ENCODE assay signal across 14 mouse cellular contexts in genomic region chr4:149683875-149684274, GRCm38 (mm10).
"Had no signal": no experiment of that assay in that cellular context is flagged by ENCODE, and none has a peak within 500 bp of the region (broad histone marks: within the 10 kb centered on the region; RNA-seq: fewer than 3 reads in every experiment).

No protein-coding gene starts in this region.

- H3K36me3 ChIP-seq: limb, embryonic 12.5 days; liver, embryonic 13.5 days; lung, embryonic 15.5 days; midbrain, embryonic 15.5 days; neural tube, embryonic 12.5 days had no signal

- H3K27me3 ChIP-seq: limb, embryonic 12.5 days; liver, embryonic 13.5 days; midbrain, embryonic 15.5 days; neural tube, embryonic 12.5 days had no signal

- H3K4me3 ChIP-seq: layer of hippocampus, adult 2 months; limb, embryonic 12.5 days; liver, embryonic 13.5 days; lung, embryonic 15.5 days; midbrain, embryonic 15.5 days; neural tube, embryonic 12.5 days had no signal

- H3K9ac ChIP-seq: limb, embryonic 12.5 days; liver, embryonic 13.5 days; liver, postnatal 0 days; lung, embryonic 15.5 days; midbrain, embryonic 15.5 days; neural tube, embryonic 12.5 days had no signal

- ATAC-seq: liver, postnatal 0 days; midbrain, embryonic 15.5 days had no signal

- H3K9me3 ChIP-seq: limb, embryonic 12.5 days; liver, embryonic 13.5 days; lung, embryonic 15.5 days; midbrain, embryonic 15.5 days; neural tube, embryonic 12.5 days had no signal

- H3K4me1 ChIP-seq: liver, embryonic 13.5 days; lung, embryonic 15.5 days; midbrain, embryonic 15.5 days; neural tube, embryonic 12.5 days had no signal

- DNase-seq: liver; liver, embryonic 13.5 days; liver, postnatal 0 days; lung, postnatal 14 days; right cerebral cortex, postnatal 4 days; spleen, adult 18-20 months; thymus, adult 18-20 months; thymus, postnatal 14 days had no signal

- H3K4me2 ChIP-seq: limb, embryonic 12.5 days; liver, embryonic 13.5 days; lung, embryonic 15.5 days; midbrain, embryonic 15.5 days; neural tube, embryonic 12.5 days had no signal

- H3K27ac ChIP-seq: kidney, postnatal 0 days; layer of hippocampus, adult 2 months; limb, embryonic 12.5 days; liver, embryonic 13.5 days; lung, embryonic 15.5 days; midbrain, embryonic 15.5 days; neural tube, embryonic 12.5 days had no signal
